Mouse (Mus musculus): ENCODE data around the gene Dnaaf5.

GRCm38 (mm10) chr5:139223331-139223730 is 73.3 kb downstream of the Dnaaf5 start:
- TF ChIP-seq POLR2A (IDR thresholded peaks at IDR 0.05; ENCODE audit: borderline replicate concordance, extremely low read depth, low read depth, low read length) (no peak), CTCF (IDR thresholded peaks at IDR 0.05; ENCODE audit: insufficient read depth, low read length) (no peak)
